Mouse (Mus musculus) ES-Bruce4 (cell line): ENCODE data around the gene Nemf. TPM values are rescaled to one million over a fixed set of nuclear protein-coding genes. Genes with fewer than 3 reads are reported as not detected.

Experiments used
- H3K27ac ChIP-seq: 2 replicates; pipeline ENCODE4 v1.5.1; 2012; ENCODE audit warnings: low read length, inconsistent platforms; ENCODE audit not compliant: insufficient read depth
- H3K27me3 ChIP-seq: 2 replicates; pipeline ENCODE4 v1.6.1; 2012; ENCODE audit warnings: mild to moderate bottlenecking, low read length, inconsistent platforms; ENCODE audit not compliant: control insufficient read depth, poor library complexity, insufficient read depth, severe bottlenecking
- H3K36me3 ChIP-seq: 2 replicates; pipeline ENCODE4 v1.6.1; 2012; ENCODE audit warnings: inconsistent platforms, mild to moderate bottlenecking, low read length, moderate library complexity; ENCODE audit not compliant: control insufficient read depth, poor library complexity, insufficient read depth, severe bottlenecking
- H3K4me1 ChIP-seq: one replicate; pipeline ENCODE4 v1.8.1; 2011; ENCODE audit warnings: low read length; ENCODE audit not compliant: control insufficient read depth, insufficient read depth
- H3K4me3 ChIP-seq: 2 replicates; pipeline ENCODE4 v1.5.1; 2011; ENCODE audit warnings: low read depth, mild to moderate bottlenecking, low read length
- H3K9ac ChIP-seq: 2 replicates; pipeline ENCODE4 v1.6.1; 2012; ENCODE audit warnings: low read depth, mild to moderate bottlenecking, inconsistent platforms; ENCODE audit not compliant: poor library complexity, severe bottlenecking
- H3K9me3 ChIP-seq: replicated peaks from 2 replicates; pipeline ENCODE4 v1.6.1; 2012; ENCODE audit warnings: mild to moderate bottlenecking, low read length, inconsistent platforms; ENCODE audit not compliant: control insufficient read depth, poor library complexity, insufficient read depth, severe bottlenecking
- CTCF ChIP-seq: IDR thresholded peaks from one replicate; pipeline ENCODE4 v1.8.1; 2011; ENCODE audit warnings: low read depth, low read length
- EP300 ChIP-seq: IDR thresholded peaks from 2 replicates; pipeline ENCODE4 v1.6.1; 2011; ENCODE audit warnings: low read depth, low read length; ENCODE audit not compliant: insufficient read depth
- POLR2A ChIP-seq: IDR thresholded peaks from one replicate; pipeline ENCODE4 v1.8.1; 2011; ENCODE audit warnings: low read length; ENCODE audit not compliant: insufficient read depth
- polyA plus RNA-seq: library from polyadenylated mRNA; stranded (reverse); fragments of >200 nt; gene quantifications from 2 replicates; pipeline ENCODE4 v1.2.4, GENCODE M21; 2011; ENCODE audit warnings: low read depth; ENCODE audit not compliant: missing spikeins, insufficient read depth, insufficient read length

The Nemf gene
- polyA plus RNA-seq, 1 experiment: 75.0 TPM

DNA sequence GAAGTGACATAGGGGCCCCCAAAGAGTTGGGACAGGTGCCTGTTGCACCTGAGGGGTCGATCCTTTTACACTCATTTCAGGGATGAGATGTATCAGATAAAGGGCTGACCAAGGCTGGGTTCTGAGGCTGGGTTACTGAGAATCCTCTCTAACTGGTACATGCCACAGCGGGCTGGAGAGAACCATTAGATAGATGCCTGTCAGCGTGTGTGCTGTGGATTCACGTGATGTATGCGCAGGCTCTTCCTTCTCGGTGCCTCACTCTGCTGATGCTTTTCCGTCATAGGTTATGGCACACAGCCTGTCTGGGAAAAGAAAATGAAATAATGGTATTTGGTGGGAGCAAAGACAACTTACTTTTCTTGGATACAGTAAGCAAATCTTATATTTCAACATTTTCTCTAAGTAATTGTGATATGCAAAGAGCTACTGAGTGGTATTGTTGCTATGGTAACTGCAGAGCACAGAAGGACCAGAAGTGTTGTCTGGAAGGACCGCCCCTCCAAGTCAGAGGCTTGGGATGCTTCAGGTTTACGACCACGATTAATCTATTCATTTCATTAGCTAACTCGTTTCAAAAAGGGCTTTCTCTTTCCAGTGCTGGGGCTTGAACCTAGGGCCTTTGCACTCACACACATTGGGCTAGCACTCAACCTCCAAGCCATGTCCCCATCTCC, 88.9 kb downstream of the Nemf start:
- no peaks in the 10 kb centered on the region for H3K9me3 ChIP-seq
- TF ChIP-seq EP300 (no peak), CTCF (no peak), POLR2A (no peak)

DNA sequence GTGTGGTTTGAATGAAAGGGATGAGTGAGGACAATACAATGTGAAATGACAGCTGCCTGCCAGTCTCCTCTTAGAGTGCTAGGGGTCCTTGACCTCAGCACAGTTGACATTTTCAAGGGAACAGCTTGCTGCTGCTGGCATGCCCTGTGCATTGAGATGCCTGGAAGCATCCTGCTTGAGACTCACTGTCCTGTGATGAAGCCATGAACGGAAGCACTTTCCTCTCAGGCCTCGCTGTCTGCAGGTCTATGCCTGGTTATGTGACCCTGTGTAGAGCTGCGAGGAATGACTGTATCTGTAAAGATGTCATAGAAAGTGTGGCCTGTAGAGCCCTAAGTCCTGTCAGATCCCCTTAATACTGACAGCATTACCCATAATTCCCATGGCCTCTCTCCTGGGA, 91.9 kb downstream of the Nemf start:
- Histone ChIP-seq H3K9ac (no peak overlapping the region), H3K4me1 (no peaks in the 10 kb centered on the region), H3K9me3 (no peaks in the 10 kb centered on the region), H3K36me3 (no peaks in the 10 kb centered on the region), H3K4me3 (no peak overlapping the region), H3K27me3 (no peaks in the 10 kb centered on the region), H3K27ac (no peak overlapping the region)
- TF ChIP-seq EP300 (no peak), POLR2A (no peak), CTCF (no peak)

More for the DNA sequence above, 88.9 kb downstream of the Nemf start:
- Histone ChIP-seq H3K27ac (no peak overlapping the region), H3K9ac (no peak overlapping the region), H3K4me3 (no peak overlapping the region), H3K4me1 (no peaks in the 10 kb centered on the region), H3K36me3 (no peaks in the 10 kb centered on the region), H3K27me3 (no peaks in the 10 kb centered on the region)

DNA sequence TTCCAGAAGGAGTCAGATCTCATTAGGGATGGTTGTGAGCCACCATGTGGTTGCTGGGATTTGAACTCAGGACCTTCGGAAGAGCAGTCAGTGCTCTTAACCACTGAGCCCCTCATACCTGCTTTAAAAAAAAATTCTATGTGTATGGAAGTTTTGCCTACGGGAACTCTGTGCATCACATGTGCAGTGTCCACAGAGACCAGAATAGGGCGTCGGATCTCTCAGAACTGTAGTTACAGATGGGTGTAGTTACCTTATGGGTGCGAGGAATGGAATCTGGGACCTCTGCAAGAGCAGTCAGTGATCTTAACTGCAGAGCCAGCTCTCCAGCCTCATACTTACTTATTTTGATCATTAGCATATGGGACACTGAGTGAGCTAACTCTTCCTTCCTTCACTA, 94.7 kb downstream of the Nemf start:
- no peaks in the 10 kb centered on the region for H3K36me3 ChIP-seq
- no peak overlapping the region for H3K9ac ChIP-seq
- H3K27ac ChIP-seq: no peak overlapping the region
- TF ChIP-seq CTCF (no peak), POLR2A (no peak), EP300 (no peak)
- H3K27me3 ChIP-seq: no peaks in the 10 kb centered on the region
- no peak overlapping the region for H3K4me3 ChIP-seq
- no peaks in the 10 kb centered on the region for H3K4me1 ChIP-seq
- H3K9me3 ChIP-seq: no peaks in the 10 kb centered on the region

Other genes starting within 250 kb of the Nemf start
- gene Rps29, start 198.0 kb downstream of the Nemf start, polyA plus RNA-seq: 1,335 and 1,350 TPM in 2 replicates
- gene Lrr1, start 188.4 kb downstream of the Nemf start, polyA plus RNA-seq: 7.5 and 10.3 TPM in 2 replicates
- gene Rpl36al, start 173.1 kb downstream of the Nemf start, polyA plus RNA-seq: 699 and 714 TPM in 2 replicates
- gene Mgat2, start 173.0 kb downstream of the Nemf start, polyA plus RNA-seq: 23.9 and 24.8 TPM in 2 replicates
- gene Gm49383, start 160.1 kb downstream of the Nemf start, polyA plus RNA-seq: 15.1 and 15.4 TPM in 2 replicates
- gene Dnaaf2, start 158.7 kb downstream of the Nemf start, polyA plus RNA-seq: 3.7 and 4.6 TPM in 2 replicates
- 27.7 and 32.7 TPM in 2 replicates for gene Gm49384, start 152.9 kb downstream of the Nemf start, polyA plus RNA-seq
- 26.6 and 27.8 TPM in 2 replicates for gene Pole2, start 129.0 kb downstream of the Nemf start, polyA plus RNA-seq
- gene Klhdc1, start 116.0 kb downstream of the Nemf start, polyA plus RNA-seq: 2.0 and 3.3 TPM in 2 replicates
- 65.1 and 68.2 TPM in 2 replicates for gene Klhdc2, start 60.5 kb downstream of the Nemf start, polyA plus RNA-seq
- gene Arf6, start 15.0 kb upstream of the Nemf start, polyA plus RNA-seq: 78.0 and 86.6 TPM in 2 replicates
- not detected in 2 replicates for gene Gm9887, start 15.3 kb upstream of the Nemf start, polyA plus RNA-seq
- gene Vcpkmt, start 225.9 kb upstream of the Nemf start, polyA plus RNA-seq: 12.3 and 12.4 TPM in 2 replicates